Mouse (Mus musculus): ENCODE results near the gene Clybl. TPM values are rescaled to one million over a fixed set of nuclear protein-coding genes. Genes with fewer than 3 reads are reported as not detected.

Gene Clybl
- polyA plus RNA-seq, 1 experiment, result 1.0 TPM

DNA sequence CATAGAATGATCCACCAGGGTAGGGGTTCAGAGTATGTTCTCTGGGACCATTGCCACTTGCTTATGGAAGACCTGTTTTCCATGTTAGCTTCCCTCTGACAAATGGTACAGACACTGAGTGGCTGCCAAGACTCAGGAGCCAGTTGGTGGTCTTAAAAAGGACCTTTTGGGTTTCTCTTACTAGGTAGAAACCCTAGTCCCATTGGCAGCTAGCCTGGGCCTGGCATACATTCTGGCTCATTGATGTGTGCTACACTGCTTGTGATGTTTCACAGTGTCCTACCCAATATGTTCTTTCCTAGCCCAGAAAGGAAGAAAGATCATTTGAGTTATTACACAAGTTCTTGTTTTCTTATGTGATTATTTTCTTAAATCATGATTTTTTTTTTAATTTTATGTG, 69.8 kb downstream of the Clybl start:
- H3K9me3 ChIP-seq (ENCODE audit: control insufficient read depth, low read length), result no peaks in the 10 kb centered on the region
- TF ChIP-seq GATA1 (IDR thresholded peaks at IDR 0.05; ENCODE audit: low read length) (no peak), TAL1 (IDR thresholded peaks at IDR 0.05; ENCODE audit: low read length) (no peak)

GRCm38 (mm10) chr14:122255562-122256260, 74.2 kb downstream of the Clybl start:
- H3K4me1 ChIP-seq (ENCODE audit: control insufficient read depth), result no peaks in the 10 kb centered on the region
- no peaks in the 10 kb centered on the region for H3K9me3 ChIP-seq (ENCODE audit: control insufficient read depth, low read length)
- H3K27me3 ChIP-seq (ENCODE audit: control insufficient read depth), result peaks cover 45% of the 10 kb centered on the region
- TF ChIP-seq GATA1 (IDR thresholded peaks at IDR 0.05; ENCODE audit: low read length), result no peak
- TF ChIP-seq TAL1 (IDR thresholded peaks at IDR 0.05; ENCODE audit: low read length), result no peak
- no peaks in the 10 kb centered on the region for H3K36me3 ChIP-seq (ENCODE audit: control insufficient read depth)
- no peak overlapping the region for H3K4me3 ChIP-seq (replicated peaks)

More for the DNA sequence above, 69.8 kb downstream of the Clybl start:
- H3K4me3 ChIP-seq (replicated peaks), result no peak overlapping the region
- H3K36me3 ChIP-seq (ENCODE audit: control insufficient read depth), result no peaks in the 10 kb centered on the region
- no peaks in the 10 kb centered on the region for H3K4me1 ChIP-seq (ENCODE audit: control insufficient read depth)
- peaks cover 29% of the 10 kb centered on the region for H3K27me3 ChIP-seq (ENCODE audit: control insufficient read depth)

- Histone ChIP-seq H3K27me3 (ENCODE audit: control insufficient read depth) (peaks cover 45% of the 10 kb centered on the region), H3K4me1 (ENCODE audit: control insufficient read depth) (no peaks in the 10 kb centered on the region), H3K36me3 (ENCODE audit: control insufficient read depth) (no peaks in the 10 kb centered on the region), H3K9me3 (ENCODE audit: control insufficient read depth, low read length) (no peaks in the 10 kb centered on the region), H3K4me3 (replicated peaks) (no peak overlapping the region)
- TF ChIP-seq TAL1 (IDR thresholded peaks at IDR 0.05; ENCODE audit: low read length) (no peak), GATA1 (IDR thresholded peaks at IDR 0.05; ENCODE audit: low read length) (no peak)
Observed at GRCm38 (mm10) chr14:122256261-122256634, 74.7 kb downstream of the Clybl start.

DNA sequence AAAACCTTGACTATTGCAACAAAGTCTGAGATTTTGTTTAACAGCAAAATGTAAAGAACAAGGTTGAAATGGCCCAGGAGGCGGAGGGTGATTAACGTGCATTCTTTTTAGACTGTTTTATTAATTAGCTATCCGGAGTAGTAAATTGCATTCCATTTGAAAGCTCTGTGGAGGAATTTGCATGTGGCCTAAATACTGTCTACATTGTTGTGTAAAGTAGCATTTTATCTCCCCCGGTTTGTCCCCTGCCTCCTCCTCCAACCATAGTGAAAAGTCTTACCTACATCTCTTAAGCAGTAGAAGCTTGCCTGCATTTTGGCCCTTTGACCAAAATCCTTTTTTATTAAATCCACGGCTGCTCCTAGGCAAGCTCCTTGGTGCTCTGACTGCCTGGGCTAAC, 76.8 kb downstream of the Clybl start:
- no peak for TF ChIP-seq GATA1 (IDR thresholded peaks at IDR 0.05; ENCODE audit: low read length)
- TF ChIP-seq TAL1 (IDR thresholded peaks at IDR 0.05; ENCODE audit: low read length), result no peak
- no peaks in the 10 kb centered on the region for H3K9me3 ChIP-seq (ENCODE audit: control insufficient read depth, low read length)
- peaks cover 43% of the 10 kb centered on the region for H3K27me3 ChIP-seq (ENCODE audit: control insufficient read depth)

DNA sequence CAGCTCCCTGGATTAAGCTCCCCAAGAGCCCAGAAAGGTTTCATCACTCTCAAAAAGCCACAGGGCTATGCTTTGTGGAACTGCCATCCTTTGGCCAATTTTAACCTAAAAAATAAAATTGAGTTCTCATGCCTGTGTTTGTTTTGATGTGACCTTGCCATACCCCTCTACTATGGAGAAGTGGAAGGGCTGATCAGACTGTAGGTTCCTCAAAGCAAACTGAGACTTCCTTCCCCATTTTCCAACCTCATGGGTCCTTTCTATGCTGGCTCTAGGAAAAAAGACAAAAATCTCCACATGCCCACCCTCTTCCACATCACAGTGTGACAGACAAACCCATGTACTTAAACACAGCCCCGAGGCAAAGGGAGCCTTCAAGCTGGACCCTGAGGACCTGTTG, 79.7 kb downstream of the Clybl start:
- no peak for TF ChIP-seq GATA1 (IDR thresholded peaks at IDR 0.05; ENCODE audit: low read length)
- no peak for TF ChIP-seq TAL1 (IDR thresholded peaks at IDR 0.05; ENCODE audit: low read length)
- H3K36me3 ChIP-seq (ENCODE audit: control insufficient read depth), result no peaks in the 10 kb centered on the region
- H3K4me1 ChIP-seq (ENCODE audit: control insufficient read depth), result no peaks in the 10 kb centered on the region
- no peaks in the 10 kb centered on the region for H3K9me3 ChIP-seq (ENCODE audit: control insufficient read depth, low read length)
- H3K4me3 ChIP-seq (replicated peaks), result no peak overlapping the region
- peaks cover 17% of the 10 kb centered on the region for H3K27me3 ChIP-seq (ENCODE audit: control insufficient read depth)

More for the DNA sequence above, 76.8 kb downstream of the Clybl start:
- no peak overlapping the region for H3K4me3 ChIP-seq (replicated peaks)
- H3K4me1 ChIP-seq (ENCODE audit: control insufficient read depth), result no peaks in the 10 kb centered on the region
- H3K36me3 ChIP-seq (ENCODE audit: control insufficient read depth), result no peaks in the 10 kb centered on the region

DNA sequence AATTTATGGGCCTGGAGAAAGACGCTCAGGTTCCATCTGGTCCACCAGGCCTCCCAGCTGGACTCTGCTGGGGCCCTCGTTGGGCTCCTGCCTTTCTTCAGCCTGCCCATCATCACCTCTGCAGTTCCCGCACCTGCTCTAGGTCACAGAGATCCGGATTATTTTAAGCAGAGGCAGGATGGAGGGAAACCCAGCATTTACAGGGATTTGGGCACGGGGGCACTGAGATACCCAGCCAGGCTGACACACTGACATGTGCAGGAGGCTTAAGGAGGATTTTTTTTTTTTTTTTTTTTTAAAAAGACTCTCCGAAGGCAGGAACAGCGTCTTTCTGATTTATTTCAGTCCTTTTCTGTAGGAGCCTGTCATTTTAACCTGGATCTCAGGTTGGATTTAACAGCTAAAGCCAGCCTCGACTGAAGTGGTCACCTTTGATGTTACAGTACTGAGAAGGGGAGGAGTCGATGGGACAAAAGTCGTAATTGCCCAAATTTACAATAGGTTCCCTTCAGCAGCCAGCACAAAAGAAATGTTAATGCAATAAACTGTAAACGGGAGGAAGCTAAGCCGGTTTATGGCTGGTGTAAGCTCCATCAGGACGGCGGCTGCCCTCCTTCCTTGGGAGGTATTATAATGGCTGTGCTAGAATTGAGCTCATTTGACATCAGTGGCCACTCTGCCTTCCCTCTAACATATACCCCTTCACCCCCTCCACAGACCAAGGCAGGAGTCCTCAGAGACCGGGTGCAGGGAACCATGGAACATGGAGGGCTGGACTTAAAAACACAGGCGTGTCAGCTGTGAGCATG, 81.6 kb downstream of the Clybl start:
- no peaks in the 10 kb centered on the region for H3K4me1 ChIP-seq (ENCODE audit: control insufficient read depth)
- no peak overlapping the region for H3K4me3 ChIP-seq (replicated peaks)
- H3K9me3 ChIP-seq (ENCODE audit: control insufficient read depth, low read length), result no peaks in the 10 kb centered on the region
- TF ChIP-seq TAL1 (IDR thresholded peaks at IDR 0.05; ENCODE audit: low read length) (no peak), GATA1 (IDR thresholded peaks at IDR 0.05; ENCODE audit: low read length) (no peak)
- no peaks in the 10 kb centered on the region for H3K36me3 ChIP-seq (ENCODE audit: control insufficient read depth)
- peaks cover 1% of the 10 kb centered on the region; the same call in 1 of the 2 replicates for H3K27me3 ChIP-seq (ENCODE audit: control insufficient read depth)

DNA sequence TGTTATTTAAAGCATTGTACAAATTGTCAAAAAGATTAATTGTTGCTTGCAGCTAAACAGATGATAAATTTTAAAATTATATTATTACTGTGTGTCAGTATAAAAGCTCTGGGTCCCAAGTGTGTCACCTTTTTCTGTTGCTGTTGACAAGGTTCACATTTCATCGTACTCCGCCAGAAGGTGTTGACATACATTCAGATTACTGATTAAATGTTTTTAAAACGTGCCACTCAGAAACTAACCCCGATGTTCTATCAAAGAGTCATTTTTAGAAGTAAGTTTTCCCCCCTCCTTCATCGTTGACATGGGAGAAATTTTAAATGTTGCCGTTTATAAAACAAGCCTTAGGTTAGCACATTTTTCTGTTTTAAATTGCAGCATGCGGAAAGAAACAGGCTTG, 83.7 kb downstream of the Clybl start:
- Histone ChIP-seq H3K9me3 (ENCODE audit: control insufficient read depth, low read length) (no peaks in the 10 kb centered on the region), H3K36me3 (ENCODE audit: control insufficient read depth) (no peaks in the 10 kb centered on the region), H3K27me3 (ENCODE audit: control insufficient read depth) (no peaks in the 10 kb centered on the region), H3K4me3 (replicated peaks) (no peak overlapping the region), H3K4me1 (ENCODE audit: control insufficient read depth) (no peaks in the 10 kb centered on the region)
- no peak for TF ChIP-seq GATA1 (IDR thresholded peaks at IDR 0.05; ENCODE audit: low read length)
- TF ChIP-seq TAL1 (IDR thresholded peaks at IDR 0.05; ENCODE audit: low read length), result no peak

DNA sequence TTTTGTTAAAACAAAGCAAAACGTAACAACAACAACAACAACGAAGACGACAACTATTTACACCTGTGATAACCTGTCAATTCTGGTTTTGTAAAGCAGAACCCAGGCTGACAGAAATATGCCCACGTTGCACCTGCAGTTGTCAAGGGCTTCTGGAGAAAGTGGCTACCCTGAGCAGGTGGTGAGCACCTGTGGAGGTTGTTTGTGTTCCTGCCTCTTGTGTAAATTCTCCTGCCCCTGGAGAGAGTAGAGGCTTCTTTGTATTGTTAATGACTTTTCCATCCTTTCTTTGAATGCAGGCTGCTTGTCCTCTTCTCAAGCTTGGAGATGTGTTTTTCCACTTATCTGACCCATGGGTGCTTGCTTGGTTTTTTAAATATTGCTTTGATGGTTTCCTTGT, 86.1 kb downstream of the Clybl start:
- TF ChIP-seq TAL1 (IDR thresholded peaks at IDR 0.05; ENCODE audit: low read length) (no peak), GATA1 (IDR thresholded peaks at IDR 0.05; ENCODE audit: low read length) (no peak)
- Histone ChIP-seq H3K4me3 (replicated peaks) (no peak overlapping the region), H3K9me3 (ENCODE audit: control insufficient read depth, low read length) (no peaks in the 10 kb centered on the region), H3K27me3 (ENCODE audit: control insufficient read depth) (no peaks in the 10 kb centered on the region), H3K36me3 (ENCODE audit: control insufficient read depth) (no peaks in the 10 kb centered on the region), H3K4me1 (ENCODE audit: control insufficient read depth) (no peaks in the 10 kb centered on the region)

- Histone ChIP-seq H3K4me1 (ENCODE audit: control insufficient read depth) (no peaks in the 10 kb centered on the region), H3K36me3 (ENCODE audit: control insufficient read depth) (no peaks in the 10 kb centered on the region), H3K9me3 (ENCODE audit: control insufficient read depth, low read length) (no peaks in the 10 kb centered on the region), H3K27me3 (ENCODE audit: control insufficient read depth) (no peaks in the 10 kb centered on the region), H3K4me3 (replicated peaks) (no peak overlapping the region)
- TF ChIP-seq TAL1 (IDR thresholded peaks at IDR 0.05; ENCODE audit: low read length) (no peak), GATA1 (IDR thresholded peaks at IDR 0.05; ENCODE audit: low read length) (no peak)
Observed at GRCm38 (mm10) chr14:122271104-122271746, 89.7 kb downstream of the Clybl start.

All from erythroblast, embryonic 14.5 days (primary cell).